Mouse (Mus musculus): ENCODE results near the gene Hip1r. TPM values are rescaled to one million over a fixed set of nuclear protein-coding genes. Genes with fewer than 3 reads are reported as not detected.
A peak's percentile ranks its signal among the peaks of the same experiment; 100 is the strongest.

Hip1r gene
- polyA plus RNA-seq, 1 experiment from 2014 or later = 33.8 TPM

DNA sequence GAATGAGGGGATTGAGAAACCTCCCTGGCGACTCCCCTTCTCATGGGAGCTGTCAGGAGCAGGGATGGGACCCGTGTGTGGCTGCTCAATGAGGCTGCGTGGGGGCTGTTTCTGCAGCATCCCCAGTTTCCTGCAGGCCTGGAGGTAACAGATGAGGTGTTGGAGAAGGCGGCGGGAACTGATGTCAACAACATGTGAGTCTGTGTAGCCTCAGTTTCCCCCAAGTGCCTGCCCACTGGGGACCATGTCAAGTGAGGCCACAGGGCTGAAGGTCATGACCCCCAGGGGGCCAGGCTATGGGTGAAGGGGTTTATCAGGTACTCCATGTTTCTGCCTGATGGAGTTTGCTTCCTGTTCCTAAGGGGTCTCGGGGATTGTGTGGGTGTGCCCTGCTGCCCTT is 17.9 kb downstream of the Hip1r start:
- Histone ChIP-seq H3K9me3 (ENCODE audit: control insufficient read depth, low read length) (no peaks in the 10 kb centered on the region), H3K36me3 (ENCODE audit: control insufficient read depth, insufficient read depth, low read length) (no peaks in the 10 kb centered on the region), H3K4me3 (ENCODE audit: low read length) (no peak overlapping the region), H3K27ac (ENCODE audit: low read length) (0 out of 2 replicates have a peak overlapping the region, but pooled peaks have one; percentile 17), H3K9ac (ENCODE audit: low read depth, low read length) (no peak overlapping the region), H3K4me2 (ENCODE audit: low read depth, low read length) (no peak overlapping the region), H3K27me3 (replicated peaks; ENCODE audit: control insufficient read depth, insufficient read depth, low read length) (no peaks in the 10 kb centered on the region), H3K4me1 (ENCODE audit: control insufficient read depth, insufficient read depth, low read length) (peaks cover 35% of the 10 kb centered on the region)
- 81% methylated on average over 6 of the region's 6 CpGs for WGBS
- no peak for ATAC-seq

DNA sequence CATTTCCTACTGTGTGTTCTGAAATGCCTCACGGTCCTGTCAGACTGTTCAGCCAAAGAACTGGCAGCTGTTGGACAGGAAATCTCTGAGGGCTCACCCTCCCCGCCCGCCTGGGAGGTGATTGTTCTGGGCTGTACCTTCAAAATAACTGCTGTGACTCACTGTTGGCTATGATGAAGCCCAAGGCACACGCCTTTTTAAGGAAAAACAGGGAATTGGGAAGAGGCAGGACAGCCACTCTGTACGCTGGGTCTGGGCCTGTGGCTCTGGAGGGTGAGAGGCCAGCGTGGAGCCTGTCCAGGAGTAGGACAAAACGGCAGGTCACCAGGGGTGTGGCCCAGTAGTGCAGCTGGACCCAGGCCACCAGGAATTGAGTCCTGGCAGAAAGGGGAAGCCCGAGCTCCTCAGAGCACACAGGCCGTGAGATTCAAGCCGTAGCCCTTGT is 18.8 kb downstream of the Hip1r start:
- Histone ChIP-seq H3K27ac (ENCODE audit: low read length) (peak overlapping the region; percentile 42), H3K36me3 (ENCODE audit: control insufficient read depth, insufficient read depth, low read length) (no peaks in the 10 kb centered on the region), H3K9me3 (ENCODE audit: control insufficient read depth, low read length) (no peaks in the 10 kb centered on the region), H3K27me3 (replicated peaks; ENCODE audit: control insufficient read depth, insufficient read depth, low read length) (no peaks in the 10 kb centered on the region), H3K4me1 (ENCODE audit: control insufficient read depth, insufficient read depth, low read length) (peaks cover 28% of the 10 kb centered on the region), H3K4me2 (ENCODE audit: low read depth, low read length) (no peak overlapping the region), H3K9ac (ENCODE audit: low read depth, low read length) (no peak overlapping the region), H3K4me3 (ENCODE audit: low read length) (no peak overlapping the region)
- 61% methylated on average over 10 of the region's 10 CpGs for WGBS
- no peak for ATAC-seq

DNA sequence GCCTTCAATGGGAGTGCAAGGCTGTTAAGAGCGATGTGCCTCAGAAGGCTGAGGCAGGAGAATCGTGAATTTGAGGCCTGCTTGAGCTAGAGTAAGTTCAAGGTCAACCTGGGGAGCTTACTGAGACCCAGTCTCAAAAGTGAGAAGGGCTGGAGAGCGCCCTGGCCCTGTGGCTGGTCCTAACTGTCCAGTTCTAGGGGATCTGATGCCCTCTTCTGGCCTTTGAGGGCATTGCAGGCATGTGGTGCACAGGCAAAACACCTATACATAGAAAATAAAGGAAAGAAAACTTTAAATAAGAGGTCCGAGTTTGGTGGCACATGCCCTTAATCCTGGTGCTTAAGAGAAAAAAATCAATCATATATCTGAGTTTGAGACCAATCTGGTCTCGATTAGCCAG is 19.4 kb downstream of the Hip1r start:
- peak; percentile 34; the same call in 1 of the 2 replicates for ATAC-seq
- Histone ChIP-seq H3K4me1 (ENCODE audit: control insufficient read depth, insufficient read depth, low read length) (peaks cover 22% of the 10 kb centered on the region), H3K4me2 (ENCODE audit: low read depth, low read length) (no peak overlapping the region), H3K9me3 (ENCODE audit: control insufficient read depth, low read length) (no peaks in the 10 kb centered on the region), H3K27me3 (replicated peaks; ENCODE audit: control insufficient read depth, insufficient read depth, low read length) (no peaks in the 10 kb centered on the region), H3K9ac (ENCODE audit: low read depth, low read length) (no peak overlapping the region), H3K27ac (ENCODE audit: low read length) (peak overlapping the region; percentile 42; the same call in 1 of the 2 replicates), H3K4me3 (ENCODE audit: low read length) (no peak overlapping the region), H3K36me3 (ENCODE audit: control insufficient read depth, insufficient read depth, low read length) (no peaks in the 10 kb centered on the region)
- 32% methylated on average over 5 of the region's 5 CpGs for WGBS

DNA sequence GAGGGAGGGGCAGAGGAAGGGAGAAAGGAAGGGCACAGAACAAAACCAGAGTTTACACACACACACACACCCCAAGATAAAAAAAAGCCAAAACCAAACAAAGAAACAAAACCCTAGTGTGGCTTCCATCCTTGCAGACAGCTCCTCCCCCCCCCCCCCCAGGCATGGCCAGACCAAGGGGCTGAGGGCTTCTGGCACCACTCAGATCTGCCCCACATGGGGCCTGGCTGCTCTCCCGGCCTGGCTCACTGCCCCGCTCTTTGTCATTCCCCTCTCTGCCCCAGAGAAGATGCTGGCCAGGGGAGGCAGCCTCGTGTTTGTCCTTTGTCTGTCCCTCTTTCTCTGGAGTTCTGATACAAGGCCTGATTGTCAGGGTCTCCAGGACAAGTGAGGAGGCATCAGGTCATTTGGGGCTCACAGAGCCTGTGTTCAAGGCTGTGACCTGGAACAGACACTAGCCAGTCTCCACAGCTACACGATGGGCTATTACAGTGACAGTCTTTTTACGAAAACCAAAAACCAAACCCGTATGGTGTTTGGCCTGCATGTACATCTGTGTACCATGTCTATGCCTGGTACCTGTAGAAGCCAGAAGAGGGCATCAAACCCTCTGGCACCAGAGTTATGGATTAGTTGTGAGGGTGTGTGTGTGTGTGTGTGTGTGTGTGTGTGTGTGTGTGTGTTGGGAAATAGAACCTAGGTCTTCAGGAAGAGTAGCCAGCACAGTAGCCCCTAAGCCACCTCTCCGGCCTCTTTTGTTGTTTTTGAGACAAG is 20.0 kb downstream of the Hip1r start:
- no peak for ATAC-seq
- H3K36me3 ChIP-seq (ENCODE audit: control insufficient read depth, insufficient read depth, low read length) = no peaks in the 10 kb centered on the region
- no peaks in the 10 kb centered on the region for H3K27me3 ChIP-seq (replicated peaks; ENCODE audit: control insufficient read depth, insufficient read depth, low read length)
- no peak overlapping the region for H3K4me2 ChIP-seq (ENCODE audit: low read depth, low read length)
- H3K4me3 ChIP-seq (ENCODE audit: low read length) = no peak overlapping the region
- H3K9ac ChIP-seq (ENCODE audit: low read depth, low read length) = no peak overlapping the region
- H3K9me3 ChIP-seq (ENCODE audit: control insufficient read depth, low read length) = no peaks in the 10 kb centered on the region
- WGBS = 61% methylated on average over 7 of the region's 7 CpGs
- peaks cover 16% of the 10 kb centered on the region for H3K4me1 ChIP-seq (ENCODE audit: control insufficient read depth, insufficient read depth, low read length)
- H3K27ac ChIP-seq (ENCODE audit: low read length) = no peak overlapping the region

DNA sequence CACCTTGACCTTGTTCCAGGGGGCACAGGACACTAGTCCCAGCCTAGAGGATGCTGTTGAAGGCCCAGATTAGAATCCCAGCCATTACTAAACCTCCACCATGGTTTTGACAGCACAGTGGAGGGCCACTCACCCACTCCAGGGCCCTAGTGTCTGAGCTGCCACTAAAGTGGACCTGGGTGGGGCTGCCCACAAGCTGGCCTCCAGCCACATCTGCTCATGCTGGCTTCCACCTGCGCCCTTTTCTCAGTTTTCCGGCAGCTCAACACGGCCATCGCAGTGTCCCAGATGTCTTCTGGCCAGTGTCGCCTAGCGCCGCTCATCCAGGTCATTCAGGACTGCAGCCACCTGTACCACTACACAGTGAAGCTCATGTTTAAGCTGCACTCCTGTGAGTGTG is 21.0 kb downstream of the Hip1r start:
- no peak overlapping the region for H3K9ac ChIP-seq (ENCODE audit: low read depth, low read length)
- H3K9me3 ChIP-seq (ENCODE audit: control insufficient read depth, low read length) = no peaks in the 10 kb centered on the region
- H3K4me1 ChIP-seq (ENCODE audit: control insufficient read depth, insufficient read depth, low read length) = peaks cover 12% of the 10 kb centered on the region
- H3K4me3 ChIP-seq (ENCODE audit: low read length) = no peak overlapping the region
- H3K36me3 ChIP-seq (ENCODE audit: control insufficient read depth, insufficient read depth, low read length) = 0 out of 2 replicates have a peak, but pooled peaks cover 5% of the 10 kb centered on the region
- H3K27ac ChIP-seq (ENCODE audit: low read length) = no peak overlapping the region
- H3K4me2 ChIP-seq (ENCODE audit: low read depth, low read length) = no peak overlapping the region
- 96% methylated on average over 7 of the region's 7 CpGs for WGBS
- H3K27me3 ChIP-seq (replicated peaks; ENCODE audit: control insufficient read depth, insufficient read depth, low read length) = no peaks in the 10 kb centered on the region
- ATAC-seq = no peak

DNA sequence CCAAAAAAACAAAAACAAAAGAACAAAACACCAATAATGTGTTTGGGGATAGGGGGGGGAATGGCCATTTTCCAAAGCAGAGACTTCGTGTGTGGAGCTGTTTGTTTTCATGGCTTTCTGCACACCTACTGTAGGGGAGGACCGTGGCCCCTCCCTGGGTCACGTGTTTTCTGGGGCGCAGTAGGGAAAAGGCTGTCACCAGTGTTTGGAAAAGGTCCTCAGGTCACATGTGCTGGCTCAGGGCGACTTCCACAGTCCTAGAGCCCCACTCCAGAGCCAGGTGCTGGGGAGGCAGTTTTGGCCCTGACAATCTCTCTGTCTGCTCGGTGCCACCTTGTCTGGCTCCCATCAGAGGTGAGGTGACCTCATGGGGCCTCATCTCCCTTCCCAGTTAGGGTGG is 22.0 kb downstream of the Hip1r start:
- peaks cover 12% of the 10 kb centered on the region for H3K4me1 ChIP-seq (ENCODE audit: control insufficient read depth, insufficient read depth, low read length)
- H3K9ac ChIP-seq (ENCODE audit: low read depth, low read length) = no peak overlapping the region
- no peaks in the 10 kb centered on the region for H3K9me3 ChIP-seq (ENCODE audit: control insufficient read depth, low read length)
- no peak overlapping the region for H3K4me2 ChIP-seq (ENCODE audit: low read depth, low read length)
- H3K36me3 ChIP-seq (ENCODE audit: control insufficient read depth, insufficient read depth, low read length) = peaks cover 6% of the 10 kb centered on the region; the same call in 1 of the 2 replicates
- no peak overlapping the region for H3K27ac ChIP-seq (ENCODE audit: low read length)
- H3K27me3 ChIP-seq (replicated peaks; ENCODE audit: control insufficient read depth, insufficient read depth, low read length) = no peaks in the 10 kb centered on the region
- WGBS = 79% methylated on average over 6 of the region's 6 CpGs
- H3K4me3 ChIP-seq (ENCODE audit: low read length) = no peak overlapping the region
- ATAC-seq = no peak

DNA sequence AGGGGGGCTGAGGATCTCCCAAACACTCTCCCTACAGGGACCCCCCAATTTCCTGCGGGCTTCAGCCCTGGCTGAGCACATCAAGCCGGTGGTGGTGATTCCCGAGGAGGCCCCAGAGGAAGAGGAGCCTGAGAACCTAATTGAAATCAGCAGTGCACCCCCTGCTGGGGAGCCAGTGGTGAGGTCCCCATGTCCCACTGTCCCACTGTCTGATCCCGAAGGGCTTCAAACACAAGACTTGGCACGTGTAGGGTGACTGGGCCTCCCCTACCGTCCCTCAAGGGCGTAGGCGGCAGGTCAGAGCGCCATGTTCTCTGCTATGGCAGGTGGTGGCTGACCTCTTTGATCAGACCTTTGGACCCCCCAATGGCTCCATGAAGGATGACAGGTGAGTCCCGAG is 22.8 kb downstream of the Hip1r start:
- H3K36me3 ChIP-seq (ENCODE audit: control insufficient read depth, insufficient read depth, low read length) = peaks cover 10% of the 10 kb centered on the region; the same call in 1 of the 2 replicates
- H3K4me1 ChIP-seq (ENCODE audit: control insufficient read depth, insufficient read depth, low read length) = peaks cover 12% of the 10 kb centered on the region
- no peak overlapping the region for H3K4me3 ChIP-seq (ENCODE audit: low read length)
- H3K27ac ChIP-seq (ENCODE audit: low read length) = no peak overlapping the region
- WGBS = 75% methylated on average over 10 of the region's 10 CpGs
- H3K9me3 ChIP-seq (ENCODE audit: control insufficient read depth, low read length) = no peaks in the 10 kb centered on the region
- H3K4me2 ChIP-seq (ENCODE audit: low read depth, low read length) = no peak overlapping the region
- no peaks in the 10 kb centered on the region for H3K27me3 ChIP-seq (replicated peaks; ENCODE audit: control insufficient read depth, insufficient read depth, low read length)
- no peak overlapping the region for H3K9ac ChIP-seq (ENCODE audit: low read depth, low read length)
- no peak for ATAC-seq

DNA sequence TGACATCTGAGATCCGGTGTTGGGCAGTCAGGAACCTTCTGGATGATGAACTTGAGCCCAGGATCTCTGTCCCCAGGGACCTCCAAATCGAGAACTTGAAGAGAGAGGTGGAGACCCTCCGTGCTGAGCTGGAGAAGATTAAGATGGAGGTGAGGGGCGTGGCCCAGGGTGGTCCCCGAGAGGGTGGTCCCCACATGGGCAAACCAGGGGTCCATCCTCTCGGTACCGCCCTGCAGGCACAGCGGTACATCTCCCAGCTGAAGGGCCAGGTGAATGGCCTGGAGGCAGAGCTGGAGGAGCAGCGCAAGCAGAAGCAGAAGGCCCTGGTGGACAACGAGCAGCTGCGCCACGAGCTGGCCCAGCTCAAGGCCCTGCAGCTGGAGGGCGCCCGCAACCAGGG is 23.3 kb downstream of the Hip1r start:
- H3K36me3 ChIP-seq (ENCODE audit: control insufficient read depth, insufficient read depth, low read length) = peaks cover 12% of the 10 kb centered on the region; the same call in 1 of the 2 replicates
- ATAC-seq = no peak
- 89% methylated on average over 14 of the region's 14 CpGs for WGBS

DNA sequence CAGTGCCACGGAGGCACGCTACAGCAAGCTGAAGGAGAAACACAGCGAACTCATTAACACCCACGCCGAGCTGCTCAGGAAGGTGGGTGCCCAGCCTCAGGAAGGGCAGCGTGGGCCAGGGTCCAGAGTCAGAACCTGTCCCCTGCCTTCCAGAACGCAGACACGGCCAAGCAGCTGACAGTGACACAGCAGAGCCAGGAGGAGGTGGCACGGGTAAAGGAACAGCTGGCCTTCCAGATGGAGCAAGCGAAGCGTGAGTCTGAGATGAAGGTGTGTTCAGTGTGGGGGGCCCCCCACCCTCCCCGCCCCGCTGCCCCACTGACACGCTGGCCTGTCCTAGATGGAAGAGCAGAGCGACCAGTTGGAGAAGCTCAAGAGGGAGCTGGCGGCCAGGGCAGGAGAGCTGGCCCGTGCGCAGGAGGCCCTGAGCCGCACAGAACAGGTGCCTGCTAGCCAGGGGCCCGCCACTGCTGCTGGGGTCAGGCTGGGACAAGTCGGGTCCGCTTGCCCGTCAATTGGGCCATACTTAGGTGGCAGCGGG is 23.9 kb downstream of the Hip1r start:
- Histone ChIP-seq H3K27ac (ENCODE audit: low read length) (no peak overlapping the region), H3K36me3 (ENCODE audit: control insufficient read depth, insufficient read depth, low read length) (peaks cover 12% of the 10 kb centered on the region; the same call in 1 of the 2 replicates), H3K4me3 (ENCODE audit: low read length) (no peak overlapping the region), H3K9ac (ENCODE audit: low read depth, low read length) (no peak overlapping the region), H3K4me1 (ENCODE audit: control insufficient read depth, insufficient read depth, low read length) (peaks cover 4% of the 10 kb centered on the region; the same call in 1 of the 2 replicates), H3K27me3 (replicated peaks; ENCODE audit: control insufficient read depth, insufficient read depth, low read length) (no peaks in the 10 kb centered on the region), H3K9me3 (ENCODE audit: control insufficient read depth, low read length) (no peaks in the 10 kb centered on the region), H3K4me2 (ENCODE audit: low read depth, low read length) (no peak overlapping the region)
- no peak for ATAC-seq
- 88% methylated on average over 24 of the region's 24 CpGs for WGBS

More for the DNA sequence above, 23.3 kb downstream of the Hip1r start:
- H3K27me3 ChIP-seq (replicated peaks; ENCODE audit: control insufficient read depth, insufficient read depth, low read length) = no peaks in the 10 kb centered on the region
- H3K4me2 ChIP-seq (ENCODE audit: low read depth, low read length) = no peak overlapping the region
- H3K9ac ChIP-seq (ENCODE audit: low read depth, low read length) = no peak overlapping the region
- H3K4me1 ChIP-seq (ENCODE audit: control insufficient read depth, insufficient read depth, low read length) = peaks cover 8% of the 10 kb centered on the region
- no peak overlapping the region for H3K27ac ChIP-seq (ENCODE audit: low read length)
- H3K4me3 ChIP-seq (ENCODE audit: low read length) = no peak overlapping the region
- no peaks in the 10 kb centered on the region for H3K9me3 ChIP-seq (ENCODE audit: control insufficient read depth, low read length)

Data from intestine, embryonic 16.5 days (tissue).